Mouse (Mus musculus) retina, embryonic 14.5 days (tissue): ENCODE measurements around the gene Cpne2.

Experiments
- DNase-seq: peaks from one replicate; pipeline ENCODE4 v3.0.0-alpha.2; 2015; ENCODE audit warnings: low spot score

Cpne2 gene

GRCm38 (mm10) chr8:94532873-94533671, at the start of gene Cpne2:
Gene Cpne2, plus strand, starts transcription at chr8:94532990.
- DNase-seq, result peak; percentile 57

- DNase-seq, result no peak
Observed at GRCm38 (mm10) chr8:94485288-94485687, 47.5 kb upstream of the Cpne2 start.

GRCm38 (mm10) chr8:94485882-94486281, 46.9 kb upstream of the Cpne2 start:
- DNase-seq, result peak; percentile 73

GRCm38 (mm10) chr8:94488016-94488415, 44.8 kb upstream of the Cpne2 start:
- DNase-seq, result no peak

- no peak for DNase-seq
Observed at GRCm38 (mm10) chr8:94489809-94490483, 42.8 kb upstream of the Cpne2 start.

GRCm38 (mm10) chr8:94492021-94492681, 40.6 kb upstream of the Cpne2 start:
- peak; percentile 89 for DNase-seq

GRCm38 (mm10) chr8:94493240-94493639, 39.5 kb upstream of the Cpne2 start:
- DNase-seq, result peak; percentile 26

- no peak for DNase-seq
Observed at GRCm38 (mm10) chr8:94515430-94516208, 17.2 kb upstream of the Cpne2 start.

GRCm38 (mm10) chr8:94516209-94516593, 16.6 kb upstream of the Cpne2 start:
- no peak for DNase-seq

GRCm38 (mm10) chr8:94516766-94517165, 16.0 kb upstream of the Cpne2 start:
- DNase-seq, result no peak

GRCm38 (mm10) chr8:94518331-94518730, 14.5 kb upstream of the Cpne2 start:
- DNase-seq, result no peak

- no peak for DNase-seq
Observed at GRCm38 (mm10) chr8:94519021-94519420, 13.8 kb upstream of the Cpne2 start.

GRCm38 (mm10) chr8:94521481-94521880, 11.3 kb upstream of the Cpne2 start:
- no peak for DNase-seq

- DNase-seq, result no peak
Observed at GRCm38 (mm10) chr8:94522482-94522881, 10.3 kb upstream of the Cpne2 start.

GRCm38 (mm10) chr8:94524554-94524953, 8.2 kb upstream of the Cpne2 start:
- no peak for DNase-seq

- no peak for DNase-seq
Observed at GRCm38 (mm10) chr8:94527178-94527577, 5.6 kb upstream of the Cpne2 start.

GRCm38 (mm10) chr8:94528245-94528644, 4.5 kb upstream of the Cpne2 start:
- peak; percentile 81 for DNase-seq

- no peak for DNase-seq
Observed at GRCm38 (mm10) chr8:94529875-94530274, 2.9 kb upstream of the Cpne2 start.

GRCm38 (mm10) chr8:94530643-94531042, 2.1 kb upstream of the Cpne2 start:
- no peak for DNase-seq

GRCm38 (mm10) chr8:94532000-94532399, 790 bp upstream of the Cpne2 start:
- DNase-seq, result peak; percentile 33

GRCm38 (mm10) chr8:94532525-94532872, 291 bp upstream of the Cpne2 start:
- no peak for DNase-seq

GRCm38 (mm10) chr8:94534612-94535011, 1.8 kb downstream of the Cpne2 start:
- no peak for DNase-seq
